Mouse (Mus musculus): ENCODE measurements around the gene Gm18596.
"Not testable (repeated sequence)": the region's sequence is repeated elsewhere in the genome, so short reads cannot be mapped to it uniquely, and the experiment has no call there.

The Gm18596 gene

DNA sequence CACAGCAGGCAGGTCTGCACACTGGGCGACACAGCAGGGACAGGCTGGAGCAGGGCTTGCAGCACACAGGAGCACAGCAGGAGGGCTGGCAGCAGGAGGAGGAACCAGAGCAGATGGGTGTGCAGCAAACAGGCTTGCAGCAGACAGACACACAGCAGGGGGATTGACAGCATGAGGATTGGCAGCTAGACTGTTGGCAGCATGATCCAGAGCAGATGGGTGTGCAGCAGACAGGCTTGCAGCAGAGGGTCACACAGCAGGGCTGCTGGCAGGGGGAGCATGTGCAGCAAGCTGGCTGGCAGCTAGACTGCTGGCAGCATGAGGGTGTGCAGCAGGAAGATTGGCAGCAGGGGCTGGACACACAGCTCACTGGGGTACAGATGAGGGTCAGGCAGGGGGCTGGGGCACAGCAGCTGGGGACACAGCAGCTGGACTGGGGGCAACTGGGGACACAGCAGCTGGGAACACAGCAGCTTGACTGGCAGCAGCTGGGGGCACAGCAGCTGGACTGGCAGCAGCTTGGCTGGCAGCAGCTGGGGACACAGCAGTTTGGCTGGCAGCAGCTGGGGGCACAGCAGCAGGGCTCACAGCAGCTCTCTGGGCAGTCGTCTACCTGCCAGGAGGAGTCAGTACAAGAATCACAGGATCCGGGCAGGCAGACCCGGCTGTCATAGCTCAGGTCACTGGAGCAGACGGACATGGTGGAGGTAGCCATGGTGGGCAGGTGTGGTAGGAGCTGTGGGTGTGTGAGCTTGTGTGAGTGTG is at the start of gene Gm18596:
TSS of gene Gm18596 (minus strand) at position 715 of the 765 bp plus-strand sequence.
- DNase-seq (ENCODE audit: low read depth, low spot score): not testable (repeated sequence)

DNA sequence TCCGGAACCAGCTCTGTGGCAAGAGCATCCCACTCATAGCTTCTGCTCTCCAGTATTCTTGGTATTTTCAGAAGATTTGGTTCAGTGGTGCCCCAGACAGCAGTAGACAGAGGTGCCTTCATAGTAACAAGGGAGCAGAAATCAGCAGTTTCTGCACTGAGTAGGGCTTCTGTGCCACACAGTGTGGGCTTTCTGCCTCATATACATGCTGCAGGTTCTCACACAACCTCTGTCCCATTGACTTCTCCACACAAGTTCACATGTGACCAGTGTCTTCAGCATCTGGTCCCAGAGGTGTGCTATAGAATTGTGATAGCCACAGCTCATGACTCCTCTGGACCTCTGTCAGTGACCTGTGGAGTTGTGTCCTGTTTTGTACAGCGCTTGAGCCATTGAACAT is 46.2 kb upstream of the Gm18596 start:
- DNase-seq (ENCODE audit: low read depth, low spot score): no peak

DNA sequence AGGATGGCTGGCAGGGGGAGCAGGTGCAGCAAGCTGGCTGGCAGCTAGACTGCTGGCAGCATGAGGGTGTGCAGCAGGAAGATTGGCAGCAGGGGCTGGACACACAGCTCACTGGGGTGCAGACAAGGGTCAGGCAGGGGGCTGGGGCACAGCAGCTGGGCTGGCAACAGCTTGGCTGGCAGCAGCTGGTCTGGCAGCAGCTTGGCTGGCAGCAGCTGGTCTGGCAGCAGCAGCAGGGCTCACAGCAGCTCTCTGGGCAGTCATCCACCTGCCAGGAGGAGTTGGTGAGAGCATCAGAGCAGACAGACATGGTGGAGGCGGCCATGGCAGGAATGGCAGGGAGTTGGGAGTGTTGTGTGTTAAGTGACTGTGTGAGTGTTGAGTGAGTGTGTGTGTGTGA is 45.4 kb upstream of the Gm18596 start, which contains the start of gene Gm7137:
TSS of gene Gm7137 (minus strand) at position 325 of the 400 bp plus-strand sequence.
- not testable (repeated sequence) for DNase-seq (ENCODE audit: low read depth, low spot score)

DNA sequence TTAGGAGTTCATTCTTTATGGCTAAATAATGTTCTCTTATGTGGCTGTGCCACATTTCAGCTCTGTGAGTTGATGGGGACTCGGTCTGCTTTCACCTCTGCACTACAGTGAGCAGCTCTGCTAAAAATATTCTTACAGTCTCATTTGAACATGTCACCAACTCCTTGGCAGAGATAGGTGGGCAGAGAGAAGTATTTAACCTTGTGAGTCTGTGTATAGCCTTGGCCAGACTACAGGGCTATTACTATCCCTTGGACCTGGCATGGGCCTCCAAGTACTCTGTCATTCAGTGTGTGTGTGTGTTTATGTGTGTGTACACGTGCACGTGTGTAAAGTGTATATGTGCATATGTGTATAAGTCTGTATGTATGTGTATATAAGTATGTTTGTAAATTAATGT is 41.0 kb upstream of the Gm18596 start:
- not testable (repeated sequence) for DNase-seq (ENCODE audit: low read depth, low spot score)

DNA sequence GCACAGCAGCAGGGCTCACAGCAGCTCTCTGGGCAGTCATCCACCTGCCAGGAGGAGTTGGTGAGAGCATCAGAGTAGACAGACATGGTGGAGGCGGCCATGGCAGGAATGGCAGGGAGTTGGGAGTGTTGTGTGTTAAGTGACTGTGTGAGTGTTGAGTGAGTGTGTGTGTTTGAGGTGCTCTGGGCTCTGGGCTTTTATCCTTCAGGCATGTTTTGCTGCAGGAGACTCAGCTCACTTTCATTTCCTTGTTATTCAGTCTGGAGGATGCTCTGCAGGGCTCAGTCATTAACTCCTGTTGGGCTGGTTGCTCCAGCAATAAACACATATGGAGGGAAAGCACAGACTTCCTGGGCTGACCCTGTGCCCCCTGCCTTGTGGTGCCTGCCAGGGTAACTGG is 40.0 kb upstream of the Gm18596 start, which contains the start of gene Gm3250:
TSS of gene Gm3250 (minus strand) at position 101 of the 400 bp plus-strand sequence.
- not testable (repeated sequence) for DNase-seq (ENCODE audit: low read depth, low spot score)

DNA sequence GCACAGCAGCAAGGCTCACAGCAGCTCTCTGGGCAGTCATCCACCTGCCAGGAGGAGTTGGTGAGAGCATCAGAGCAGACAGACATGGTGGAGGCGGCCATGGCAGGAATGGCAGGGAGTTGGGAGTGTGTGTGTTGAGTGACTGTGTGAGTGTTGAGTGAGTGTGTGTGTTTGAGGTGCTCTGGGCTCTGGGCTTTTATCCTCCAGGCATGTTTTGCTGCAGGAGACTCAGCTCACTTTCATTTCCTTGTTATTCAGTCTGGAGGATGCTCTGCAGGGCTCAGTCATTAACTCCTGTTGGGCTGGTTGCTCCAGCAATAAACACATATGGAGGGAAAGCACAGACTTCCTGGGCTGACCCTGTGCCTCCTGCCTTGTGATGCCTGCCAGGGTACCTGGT is 34.4 kb upstream of the Gm18596 start, which contains the start of gene Gm7138:
TSS of gene Gm7138 (minus strand) at position 101 of the 400 bp plus-strand sequence.
- DNase-seq (ENCODE audit: low read depth, low spot score): not testable (repeated sequence)

GRCm38 (mm10) chr10:77772142-77772541 is 29.7 kb upstream of the Gm18596 start:
- not testable (repeated sequence) for DNase-seq (ENCODE audit: low read depth, low spot score)

- DNase-seq (ENCODE audit: low read depth, low spot score): not testable (repeated sequence)
These were observed 28.8 kb upstream of the Gm18596 start, which contains the start of gene Gm3238 for GRCm38 (mm10) chr10:77771225-77771624. Gene Gm3238, minus strand, starts transcription at chr10:77771325.

DNA sequence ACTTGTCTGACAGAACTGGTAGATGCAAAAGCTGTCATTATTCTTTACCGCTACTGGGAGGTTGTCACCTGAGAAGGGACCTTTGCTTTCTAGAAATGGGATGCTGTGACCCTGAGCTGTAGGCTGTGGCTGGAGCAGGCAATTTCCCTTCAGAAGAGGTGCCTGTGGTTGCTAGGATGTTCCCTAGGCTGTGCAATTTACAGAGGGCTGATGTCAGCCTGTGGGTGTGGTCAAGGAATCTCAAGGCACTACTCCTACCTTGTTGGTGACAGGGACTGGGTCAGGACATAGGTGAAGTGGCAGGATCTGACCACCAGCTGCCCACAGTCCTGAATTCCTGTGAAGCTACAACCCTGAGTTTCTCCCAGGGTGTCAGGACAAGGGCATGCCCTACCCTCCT is 27.3 kb upstream of the Gm18596 start:
- no peak for DNase-seq (ENCODE audit: low read depth, low spot score)

DNA sequence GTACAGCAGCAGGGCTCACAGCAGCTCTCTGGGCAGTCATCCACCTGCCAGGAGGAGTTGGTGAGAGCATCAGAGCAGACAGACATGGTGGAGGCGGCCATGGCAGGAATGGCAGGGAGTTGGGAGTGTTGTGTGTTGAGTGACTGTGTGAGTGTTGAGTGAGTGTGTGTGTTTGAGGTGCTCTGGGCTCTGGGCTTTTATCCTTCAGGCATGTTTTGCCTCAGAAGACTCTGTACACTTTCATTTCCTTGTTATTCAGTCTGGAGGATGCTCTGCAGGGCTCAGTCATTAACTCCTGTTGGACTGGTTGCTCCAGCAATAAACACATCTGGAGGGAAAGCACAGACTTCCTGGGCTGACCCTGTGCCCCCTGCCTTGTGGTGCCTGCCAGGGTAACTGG is 17.1 kb upstream of the Gm18596 start, which contains the start of gene Gm3233:
TSS of gene Gm3233 (minus strand) at position 101 of the 400 bp plus-strand sequence.
- not testable (repeated sequence) for DNase-seq (ENCODE audit: low read depth, low spot score)

DNA sequence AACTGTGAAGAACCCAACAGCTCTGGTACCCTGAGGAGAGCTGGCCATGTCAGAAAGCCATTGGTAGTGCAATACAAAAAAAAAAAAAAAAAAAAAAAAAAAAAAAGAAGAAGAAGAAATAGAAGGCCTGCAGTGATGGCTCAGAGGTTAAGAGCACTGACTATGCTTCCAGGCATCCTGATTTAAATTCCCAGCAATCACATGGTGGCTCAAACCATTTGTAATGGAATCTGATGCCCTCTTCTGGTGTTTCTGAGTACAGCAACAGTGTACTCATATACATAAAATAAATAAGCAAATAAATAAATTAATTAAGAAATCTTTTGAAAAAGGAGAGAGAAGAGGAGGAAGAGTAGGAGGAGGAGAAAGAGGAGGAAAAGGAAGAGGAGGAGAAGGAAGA is 11.0 kb upstream of the Gm18596 start:
- DNase-seq (ENCODE audit: low read depth, low spot score): peak; percentile 37

DNA sequence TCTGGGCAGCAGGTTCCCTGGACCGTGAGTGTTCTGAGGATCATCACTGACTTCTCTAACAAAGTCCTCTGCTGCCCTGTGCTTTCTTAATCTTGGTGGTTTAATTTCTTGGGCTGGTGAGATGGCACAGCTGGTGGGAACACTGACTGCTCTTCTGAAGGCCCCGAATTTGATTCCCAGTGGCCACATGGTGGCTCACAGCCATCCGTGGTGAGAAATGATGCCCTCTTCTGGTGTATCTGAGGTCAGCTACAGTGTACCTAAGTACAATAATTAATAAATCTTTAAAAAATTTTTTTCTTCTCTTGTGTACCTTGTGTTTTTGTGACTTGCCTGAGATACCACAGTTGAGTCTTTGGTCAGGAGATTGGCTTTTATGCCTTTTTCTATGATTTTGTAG is 9.9 kb upstream of the Gm18596 start:
- DNase-seq (ENCODE audit: low read depth, low spot score): peak; percentile 39

DNA sequence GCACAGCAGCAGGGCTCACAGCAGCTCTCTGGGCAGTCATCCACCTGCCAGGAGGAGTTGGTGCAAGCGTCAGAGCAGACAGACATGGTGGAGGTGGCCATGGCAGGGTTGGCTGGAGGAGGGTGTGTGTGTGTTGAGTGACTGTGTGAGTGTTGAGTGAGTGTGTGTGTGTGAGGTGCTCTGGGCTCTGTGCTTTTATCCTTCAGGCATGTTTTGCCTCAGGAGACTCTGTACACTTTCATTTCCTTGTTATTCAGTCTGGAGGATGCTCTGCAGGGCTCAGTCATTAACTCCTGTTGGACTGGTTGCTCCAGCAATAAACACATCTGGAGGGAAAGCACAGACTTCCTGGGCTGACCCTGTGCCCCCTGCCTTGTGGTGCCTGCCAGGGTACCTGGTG is 8.8 kb upstream of the Gm18596 start, which contains the start of gene Gm9736:
TSS of gene Gm9736 (minus strand) at position 101 of the 400 bp plus-strand sequence.
- not testable (repeated sequence) for DNase-seq (ENCODE audit: low read depth, low spot score)

- DNase-seq (ENCODE audit: low read depth, low spot score): not testable (repeated sequence)
These were observed 8.2 kb upstream of the Gm18596 start for GRCm38 (mm10) chr10:77750686-77751085.

GRCm38 (mm10) chr10:77738929-77739328 is 3.5 kb downstream of the Gm18596 start:
- DNase-seq (ENCODE audit: low read depth, low spot score): no peak

DNA sequence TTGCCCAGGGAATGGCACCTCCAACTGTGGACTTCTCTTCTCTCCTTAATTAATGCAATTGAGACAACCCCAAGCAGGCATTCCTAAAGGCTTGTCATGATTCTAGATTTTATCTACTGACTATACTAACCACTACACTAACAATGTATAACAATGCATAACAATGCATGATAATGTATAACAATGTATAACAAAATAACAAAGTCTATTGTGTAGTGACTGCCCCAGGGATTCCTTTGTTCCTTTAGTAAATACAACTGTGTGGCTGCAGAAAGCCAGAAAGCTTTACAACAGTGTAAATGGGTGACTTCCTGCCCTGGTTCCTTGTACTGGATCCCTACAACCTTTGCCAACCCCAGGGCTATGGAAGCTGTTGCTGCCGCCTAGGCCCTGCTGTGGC is 6.5 kb downstream of the Gm18596 start:
- DNase-seq (ENCODE audit: low read depth, low spot score): no peak

DNA sequence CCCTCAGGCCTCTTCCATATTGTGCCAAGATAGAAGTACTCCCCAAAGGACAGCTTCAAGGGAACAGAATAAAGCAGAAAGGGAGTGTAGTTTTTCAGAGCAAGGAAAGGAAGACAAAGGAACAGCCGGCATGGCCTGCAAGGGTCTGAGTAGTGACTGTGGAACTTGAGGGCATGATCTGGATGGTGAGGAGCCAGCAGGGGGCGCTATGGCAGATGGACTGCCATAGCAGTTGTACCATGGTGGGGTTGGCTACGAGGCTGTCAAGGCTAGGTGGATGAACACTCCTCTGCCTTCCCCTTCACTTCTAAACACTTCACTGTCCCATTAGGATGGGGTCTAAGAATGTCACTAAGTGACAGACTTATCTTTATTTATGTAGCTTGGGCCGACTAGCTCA is 13.2 kb downstream of the Gm18596 start:
- DNase-seq (ENCODE audit: low read depth, low spot score): peak; percentile 59

DNA sequence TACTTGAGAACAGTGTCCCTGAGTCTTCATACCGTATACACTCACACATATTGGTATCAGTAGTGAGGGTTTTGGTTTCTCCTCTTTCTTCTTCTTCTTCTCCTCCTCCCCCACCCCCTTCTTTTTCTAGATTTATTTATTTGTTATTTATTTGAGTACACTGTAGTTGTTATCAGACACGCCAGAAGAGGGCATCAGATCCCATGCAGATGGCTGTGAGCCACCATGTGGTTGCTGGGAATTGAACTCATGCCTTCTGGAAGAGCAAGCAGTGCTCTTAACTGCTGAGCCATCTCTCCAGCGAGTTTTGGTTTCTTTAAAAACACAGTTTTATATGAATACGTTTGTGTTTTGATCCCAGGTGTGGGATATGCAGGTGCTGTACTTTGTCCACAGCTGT is 14.2 kb downstream of the Gm18596 start:
- DNase-seq (ENCODE audit: low read depth, low spot score): peak; percentile 49

DNA sequence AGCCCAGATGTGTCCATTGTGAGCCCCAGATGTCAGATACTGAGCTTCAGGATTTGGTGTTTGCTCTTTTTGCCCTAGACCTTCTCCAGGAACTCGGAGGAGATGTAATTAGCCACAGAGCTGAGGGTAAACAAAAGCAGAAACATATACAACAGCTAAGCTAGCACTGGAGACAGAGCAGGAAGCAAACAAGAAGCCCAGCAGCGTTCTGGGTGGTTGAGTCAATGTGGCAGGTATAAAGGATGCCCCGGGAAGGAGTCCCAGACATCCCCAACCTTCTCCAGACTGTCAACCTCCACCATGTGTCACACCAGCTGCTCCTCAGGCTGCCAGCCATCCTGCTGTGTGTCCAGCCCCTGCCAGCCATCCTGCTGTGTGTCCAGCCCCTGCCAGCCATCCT is 16.3 kb downstream of the Gm18596 start, which contains the start of gene Gm10100:
TSS of gene Gm10100 (plus strand) at position 301 of the 400 bp plus-strand sequence.
- no peak for DNase-seq (ENCODE audit: low read depth, low spot score)

DNA sequence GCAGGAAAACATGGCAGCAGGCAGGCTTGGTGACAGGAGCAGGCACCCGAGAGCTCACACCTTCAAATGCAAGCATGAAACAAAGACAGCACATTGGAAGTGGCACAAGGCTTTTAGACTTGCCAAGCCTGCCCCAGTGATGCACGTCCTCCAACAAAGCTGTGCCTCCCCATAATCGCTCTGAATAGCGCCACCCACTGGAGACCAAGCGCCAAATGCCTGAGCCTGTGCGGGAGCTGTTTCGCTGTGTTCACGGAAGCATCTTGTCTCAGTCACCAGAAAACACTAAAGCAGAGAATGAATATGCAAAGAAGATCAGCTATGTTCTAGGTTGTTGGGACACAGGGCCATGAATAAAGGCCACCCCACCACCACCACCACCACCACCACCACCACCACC is 17.6 kb downstream of the Gm18596 start:
- peak; percentile 37 for DNase-seq (ENCODE audit: low read depth, low spot score)

GRCm38 (mm10) chr10:77720299-77720698 is 22.1 kb downstream of the Gm18596 start, which contains the start of gene Krtap12-1:
Gene Krtap12-1, plus strand, starts transcription at chr10:77720599.
- not testable (repeated sequence) for DNase-seq (ENCODE audit: low read depth, low spot score)

- no peak for DNase-seq (ENCODE audit: low read depth, low spot score)
These were observed 26.9 kb downstream of the Gm18596 start, which contains the start of gene Gm10142 for GRCm38 (mm10) chr10:77715507-77715906. Gene Gm10142, plus strand, starts transcription at chr10:77715807.

GRCm38 (mm10) chr10:77713734-77714133 is 28.7 kb downstream of the Gm18596 start:
- DNase-seq (ENCODE audit: low read depth, low spot score): peak; percentile 31
